Mouse (Mus musculus): ENCODE data around the gene Piwil1.

DNA sequence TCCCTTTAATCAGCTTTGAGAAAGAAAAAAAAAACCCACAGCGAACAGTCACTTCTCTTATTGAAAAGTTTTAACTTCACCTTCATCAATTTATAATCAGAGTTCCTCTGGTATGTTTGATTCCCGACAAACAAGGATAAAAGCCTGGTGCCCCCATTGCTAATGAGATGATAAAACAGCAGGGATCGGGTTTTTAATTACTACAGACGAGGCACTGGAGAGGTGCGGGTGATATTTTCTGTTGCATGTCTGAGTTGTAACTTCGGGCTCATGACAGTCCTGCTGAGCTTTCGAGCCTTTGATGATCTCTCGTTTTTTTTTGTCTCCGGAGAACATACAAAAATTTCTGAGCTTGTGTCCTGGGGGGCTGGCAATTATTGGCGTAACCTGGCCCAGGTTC lies 5.5 kb upstream of the Piwil1 start:
- TF ChIP-seq CTCF (IDR thresholded peaks at IDR 0.05): no peak
- no peak for TF ChIP-seq EP300 (IDR thresholded peaks at IDR 0.05)
